Mouse (Mus musculus): ENCODE data around the gene Fam83c. TPM values are rescaled to one million over a fixed set of nuclear protein-coding genes. Genes with fewer than 3 reads are reported as not detected.
"Not testable (repeated sequence)": the region's sequence is repeated elsewhere in the genome, so short reads cannot be mapped to it uniquely, and the experiment has no call there.

Fam83c gene
- total RNA-seq (2021) = not detected
- long read RNA-seq, experiment 1 = 0 reads
- long read RNA-seq, experiment 2 = 0 reads

DNA sequence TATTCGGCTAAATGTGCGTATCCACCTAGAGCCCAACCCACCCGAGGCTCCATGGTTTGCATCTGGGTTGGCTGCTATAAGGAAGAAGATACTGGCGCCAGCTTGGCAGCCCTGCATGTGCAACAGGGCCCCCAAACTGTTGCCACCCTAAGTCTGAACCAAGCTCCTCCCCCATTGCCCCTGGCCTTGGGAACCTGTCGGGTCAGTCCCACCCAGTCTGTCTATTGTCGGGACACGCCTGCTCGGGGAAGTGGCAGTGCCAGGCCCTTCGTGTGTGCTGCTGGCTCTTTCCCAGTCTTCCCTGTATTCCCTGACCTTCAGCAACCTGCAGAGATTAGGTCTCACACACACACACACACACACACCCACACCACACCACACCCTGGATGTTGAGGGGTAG lies at the start of gene Fam83c:
Fam83c (minus strand) TSS at position 123 of the 400 bp plus-strand sequence.
- intact Hi-C loops (cut with DNase I) = no loop called here
- DNase-seq (ENCODE audit: low spot score in 2 of 2) = no peak

DNA sequence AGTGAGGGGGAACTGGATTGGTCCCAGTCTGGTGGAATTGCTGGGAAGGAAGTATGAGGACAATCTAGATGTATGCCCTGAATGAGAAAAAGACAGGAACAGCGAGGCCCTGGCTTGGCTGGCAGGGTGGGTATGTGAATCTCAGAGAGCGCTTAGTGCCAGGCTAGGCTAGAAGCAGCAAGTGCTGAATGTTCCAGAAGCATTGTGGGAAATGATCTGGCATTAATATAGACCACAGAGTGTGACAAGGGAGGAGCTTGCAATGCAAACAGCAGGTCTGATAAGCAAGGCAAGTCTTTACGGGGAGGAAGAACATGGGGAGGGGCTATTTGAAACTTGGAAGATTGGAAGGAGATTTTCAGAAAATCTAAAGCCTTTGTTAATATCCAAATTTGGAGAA lies 47.4 kb upstream of the Fam83c start:
- intact Hi-C loops (cut with DNase I) = no loop called here
- no peak for DNase-seq (ENCODE audit: low spot score in 2 of 2)

GRCm38 (mm10) chr2:155878964-155879876 lies 44.6 kb upstream of the Fam83c start:
- intact Hi-C loops (cut with DNase I) = no loop called here
- DNase-seq (ENCODE audit: low spot score in 2 of 2) = no peak

GRCm38 (mm10) chr2:155873636-155874035 lies 39.0 kb upstream of the Fam83c start:
- intact Hi-C loops (cut with DNase I) = no loop called here
- DNase-seq (ENCODE audit: low spot score in 2 of 2) = no peak

- DNase-seq (ENCODE audit: low spot score in 2 of 2) = no peak
- intact Hi-C loops (cut with DNase I) = no loop called here
Observed at GRCm38 (mm10) chr2:155872930-155873507, 38.4 kb upstream of the Fam83c start.

DNA sequence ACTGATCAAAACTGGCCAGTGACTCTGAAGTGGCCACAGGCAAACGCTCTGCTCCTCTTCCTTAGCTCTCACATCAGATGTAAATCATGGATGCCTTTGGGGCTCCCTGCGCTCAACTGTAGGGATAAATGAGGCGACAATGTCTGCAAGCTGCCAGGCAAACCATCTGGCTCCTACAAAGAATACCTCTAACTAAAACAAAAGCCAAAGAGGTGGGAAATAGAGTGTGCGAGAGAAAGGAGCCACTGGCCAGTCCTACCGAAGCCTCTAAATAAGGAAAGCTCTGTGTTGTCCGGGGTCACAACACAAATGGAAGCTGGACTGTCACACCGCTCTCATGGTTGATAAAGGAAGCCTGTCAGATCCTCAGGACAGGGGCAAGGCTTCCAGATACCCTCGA lies 37.8 kb upstream of the Fam83c start:
- intact Hi-C loops (cut with DNase I) = no loop called here

GRCm38 (mm10) chr2:155869772-155870171 lies 35.1 kb upstream of the Fam83c start:
- DNase-seq (ENCODE audit: low spot score in 2 of 2) = no peak
- intact Hi-C loops (cut with DNase I) = no loop called here

More for the DNA sequence above, 37.8 kb upstream of the Fam83c start:
- DNase-seq (ENCODE audit: low spot score in 2 of 2) = no peak

- no peak for DNase-seq (ENCODE audit: low spot score in 2 of 2)
- intact Hi-C loops (cut with DNase I) = no loop called here
Observed at GRCm38 (mm10) chr2:155868320-155868719, 33.7 kb upstream of the Fam83c start.

GRCm38 (mm10) chr2:155863301-155863867 lies 28.7 kb upstream of the Fam83c start:
- no peak for DNase-seq (ENCODE audit: low spot score in 2 of 2)
- intact Hi-C loops (cut with DNase I) = no loop called here

DNA sequence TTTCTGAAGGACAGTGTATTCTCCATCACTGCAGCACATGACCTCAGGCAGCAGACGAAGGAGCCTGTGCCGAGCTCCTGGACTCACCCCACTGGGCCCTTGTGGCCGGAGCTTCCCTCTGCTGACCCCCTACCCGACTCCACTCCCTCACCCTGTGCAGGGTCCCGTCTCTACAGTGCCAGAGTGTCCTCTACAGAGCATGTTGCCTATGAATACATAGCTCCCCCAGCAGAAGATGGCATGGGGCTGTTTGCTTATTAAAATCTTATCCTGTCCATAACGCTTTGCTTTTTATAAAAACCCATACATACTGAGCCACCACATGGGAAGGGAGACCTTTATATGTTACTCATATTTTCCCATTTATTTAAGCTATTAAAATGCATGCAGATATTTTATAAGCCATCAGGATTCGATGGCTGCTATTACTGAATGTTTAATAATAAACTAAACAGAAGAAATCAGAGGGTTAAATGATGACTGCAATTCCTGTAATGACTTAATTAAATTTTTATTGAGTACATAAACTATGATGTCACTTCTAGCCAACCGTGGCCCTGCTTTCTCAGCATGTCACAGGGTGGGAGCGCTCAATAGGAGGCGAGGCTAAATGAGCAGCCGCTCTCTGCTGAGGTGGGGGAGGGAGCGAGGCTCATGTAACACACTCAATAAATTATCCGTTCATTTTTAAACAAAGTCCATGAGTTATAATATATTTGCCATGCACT lies 28.1 kb upstream of the Fam83c start:
- peak; percentile 42 to 46 for DNase-seq (ENCODE audit: low spot score in 2 of 2)

GRCm38 (mm10) chr2:155861581-155861980 lies 26.9 kb upstream of the Fam83c start:
- DNase-seq (ENCODE audit: low spot score in 2 of 2) = no peak
- intact Hi-C loops (cut with DNase I) = no loop called here

More for the DNA sequence above, 28.1 kb upstream of the Fam83c start:
- intact Hi-C loops (cut with DNase I) = no loop called here

GRCm38 (mm10) chr2:155860102-155860501 lies 25.4 kb upstream of the Fam83c start:
- no peak for DNase-seq (ENCODE audit: low spot score in 2 of 2)
- intact Hi-C loops (cut with DNase I) = no loop called here

- DNase-seq (ENCODE audit: low spot score in 2 of 2) = no peak
- intact Hi-C loops (cut with DNase I) = no loop called here
Observed at GRCm38 (mm10) chr2:155852536-155852935, 17.9 kb upstream of the Fam83c start.

DNA sequence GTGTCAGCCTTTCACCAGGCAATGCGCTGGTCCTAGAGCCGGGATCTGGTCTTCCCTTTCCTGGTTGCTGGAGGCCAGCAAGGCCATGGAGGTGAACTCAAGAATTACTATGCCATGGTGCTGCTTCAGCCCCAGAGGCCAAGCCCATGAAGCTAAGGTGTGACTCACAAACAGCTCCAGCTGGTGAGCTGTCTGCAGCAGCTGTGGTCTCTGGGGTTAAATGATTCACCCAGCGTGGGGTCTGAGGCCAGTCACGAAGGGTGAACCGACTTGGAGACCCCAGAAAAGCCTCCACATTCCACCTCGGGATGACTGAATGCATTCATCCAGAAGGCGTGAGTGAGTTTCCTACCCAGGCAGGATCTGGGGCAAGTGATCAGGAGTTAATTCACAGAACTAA lies 15.5 kb upstream of the Fam83c start:
- no peak for DNase-seq (ENCODE audit: low spot score in 2 of 2)
- intact Hi-C loops (cut with DNase I) = no loop called here

DNA sequence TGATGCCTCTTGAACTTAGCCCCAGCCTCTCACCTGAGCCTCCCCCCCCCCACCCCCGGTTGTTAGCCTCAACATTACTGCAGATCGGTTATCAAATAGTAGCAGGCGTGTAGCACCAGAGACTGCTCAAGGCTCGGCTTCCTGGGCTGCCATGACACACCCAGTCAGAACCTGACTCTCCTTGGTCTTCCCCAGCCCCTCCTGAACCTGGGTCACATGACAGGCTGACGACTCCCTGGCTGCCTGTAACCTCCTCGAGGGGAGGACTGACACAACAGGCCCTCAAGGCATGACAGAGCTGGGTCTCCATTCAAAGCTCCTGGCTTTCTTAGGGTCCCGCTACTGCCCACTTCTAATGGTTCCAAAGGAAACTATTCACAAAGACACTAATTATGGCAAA lies 14.8 kb upstream of the Fam83c start:
- no peak for DNase-seq (ENCODE audit: low spot score in 2 of 2)
- intact Hi-C loops (cut with DNase I) = loop anchor here (2.0 kb wide), 1 partner anchor 97 kb away; no protein-coding TSS in a partner anchor

DNA sequence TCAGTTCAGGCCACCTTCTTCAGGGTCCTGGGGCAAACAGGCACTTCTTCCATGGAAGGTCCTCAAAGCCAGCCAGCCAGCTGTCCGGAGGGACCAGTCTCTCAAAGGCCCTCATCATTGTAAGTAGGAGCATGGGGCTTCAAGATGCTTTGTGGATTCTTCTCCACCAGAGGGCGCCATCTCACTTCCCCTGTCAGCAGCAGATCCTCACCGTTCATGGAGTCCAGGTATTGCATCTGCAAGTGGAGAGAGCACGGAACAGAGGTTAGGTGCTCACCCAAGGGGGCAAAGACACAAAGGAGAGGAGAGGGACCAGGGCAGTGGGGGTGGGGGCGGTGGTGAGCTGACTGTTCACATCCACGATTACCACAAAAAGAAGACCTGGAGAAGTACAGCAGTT lies 13.6 kb upstream of the Fam83c start:
- DNase-seq (ENCODE audit: low spot score in 2 of 2) = peak; percentile 77 to 90
- intact Hi-C loops (cut with DNase I) = loop anchor here (2.0 kb wide), 1 partner anchor 99 kb away; no protein-coding TSS in a partner anchor

DNA sequence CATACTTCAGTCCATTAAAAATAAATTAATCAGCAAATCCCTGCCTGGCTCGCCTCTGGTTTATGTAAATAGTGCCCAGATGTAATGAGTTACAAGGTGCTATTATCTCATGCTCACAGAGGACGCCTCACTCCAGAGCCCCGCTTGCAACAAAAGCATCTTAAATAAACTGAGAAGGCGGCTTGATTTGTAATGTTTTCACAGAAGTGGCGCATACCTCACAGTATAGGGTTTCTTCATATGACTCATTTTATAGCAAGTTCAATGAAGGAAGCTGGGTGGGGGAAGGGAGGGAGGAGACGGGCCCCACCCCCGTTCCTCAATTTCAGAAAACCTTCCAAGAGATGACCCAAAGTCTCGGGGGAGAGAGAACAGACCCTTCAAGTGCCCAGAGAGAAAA lies 12.3 kb upstream of the Fam83c start:
- intact Hi-C loops (cut with DNase I) = no loop called here
- no peak for DNase-seq (ENCODE audit: low spot score in 2 of 2)

- DNase-seq (ENCODE audit: low spot score in 2 of 2) = no peak
- intact Hi-C loops (cut with DNase I) = no loop called here
Observed at GRCm38 (mm10) chr2:155838961-155839360, 4.3 kb upstream of the Fam83c start.

DNA sequence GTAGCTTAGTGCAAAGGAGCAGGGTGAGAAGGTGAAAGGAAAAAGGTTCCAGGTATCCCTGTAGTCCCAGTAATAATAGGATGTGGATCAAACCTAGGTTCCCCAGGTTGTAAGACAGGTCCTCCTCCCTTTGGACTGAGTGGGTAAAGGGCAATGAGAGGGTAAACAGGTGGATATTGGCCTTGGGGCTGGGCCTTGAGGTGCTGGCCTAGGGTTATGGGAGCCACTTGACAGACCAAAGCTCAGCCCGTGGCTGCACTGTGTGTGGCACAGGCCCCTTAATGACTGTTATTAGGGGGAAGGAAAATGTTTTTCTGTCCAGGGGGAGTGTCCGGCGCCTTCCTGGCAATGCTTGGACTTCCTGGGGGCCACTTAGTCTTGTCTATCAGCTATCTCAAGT lies 3.3 kb upstream of the Fam83c start:
- intact Hi-C loops (cut with DNase I) = no loop called here
- DNase-seq (ENCODE audit: low spot score in 2 of 2) = no peak

DNA sequence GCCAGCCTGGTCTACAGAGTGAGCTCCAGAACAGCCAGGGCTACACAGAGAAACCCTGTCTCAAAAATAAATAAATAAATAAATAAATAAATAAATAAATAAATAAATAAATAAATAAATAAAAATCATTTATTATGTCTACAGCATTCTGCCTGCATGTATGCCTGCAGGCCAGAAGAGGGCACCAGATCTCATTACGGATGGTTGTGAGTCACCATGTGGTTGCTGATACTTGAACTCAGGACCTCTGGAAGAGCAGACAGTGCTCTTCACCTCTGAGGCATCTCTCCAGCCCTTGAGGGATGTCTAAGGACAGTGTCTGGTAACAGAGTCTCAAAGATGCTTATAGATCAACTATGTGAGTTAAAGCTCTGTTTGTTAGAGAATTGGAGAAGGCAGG lies 2.6 kb downstream of the Fam83c start:
- intact Hi-C loops (cut with DNase I); DNase-seq (ENCODE audit: low spot score in 2 of 2): not testable (repeated sequence)
